Mouse (Mus musculus): Measurements from ENCODE around the gene Ift27. TPM values are rescaled to one million over a fixed set of nuclear protein-coding genes. Genes with fewer than 3 reads are reported as not detected.

The Ift27 gene
- polyA plus RNA-seq, 2 experiments from 2014 or later, result 58.3 to 71.2 TPM

Other genes with a start within 250 kb of the Ift27 start
- 100 to 1,000 TPM; 219 to 245 TPM for gene Txn2, start 245.1 kb downstream of the Ift27 start, polyA plus RNA-seq (2017; shearing (Covaris generic))
- 1 to 10 TPM; 2.0 TPM for gene Foxred2, start 217.4 kb downstream of the Ift27 start, polyA plus RNA-seq (2017; shearing (Covaris generic))
- 100 to 1,000 TPM; 169 to 182 TPM for gene Eif3d, start 203.3 kb downstream of the Ift27 start, polyA plus RNA-seq (2017; shearing (Covaris generic))
- under 1 TPM in 1 of 2 experiments, not detected in 1; 0.09 TPM for gene Cacng2, start 54.1 kb downstream of the Ift27 start, polyA plus RNA-seq (2017; shearing (Covaris generic))
- gene Pvalb, start 32.3 kb upstream of the Ift27 start, polyA plus RNA-seq (2017; shearing (Covaris generic)), result not detected
- gene Ncf4, start 70.7 kb upstream of the Ift27 start, polyA plus RNA-seq (2017; shearing (Covaris generic)), result 100 to 1,000 TPM; 178 to 188 TPM
- not detected for gene Csf2rb2, start 131.6 kb upstream of the Ift27 start, polyA plus RNA-seq (2017; shearing (Covaris generic))
- gene Csf2rb, start 151.6 kb upstream of the Ift27 start, polyA plus RNA-seq (2017; shearing (Covaris generic)), result under 1 TPM; 0.09 to 0.31 TPM
- gene Tex33, start 221.8 kb upstream of the Ift27 start, polyA plus RNA-seq (2017; shearing (Covaris generic)), result not detected
- 1 to 10 TPM; 4.0 to 4.6 TPM for gene Tst, start 231.8 kb upstream of the Ift27 start, polyA plus RNA-seq (2017; shearing (Covaris generic))
- 1 to 10 TPM; 1.8 to 6.5 TPM for gene Mpst, start 232.3 kb upstream of the Ift27 start, polyA plus RNA-seq (2017; shearing (Covaris generic))